Mouse (Mus musculus): ENCODE measurements around the gene Abcg4.

- TF ChIP-seq TBP (conservative IDR thresholded peaks at IDR 0.05; ENCODE audit: low read depth, low read length) (no peak), UBTF (IDR thresholded peaks at IDR 0.05; ENCODE audit: low read depth, low read length) (no peak), RCOR1 (conservative IDR thresholded peaks at IDR 0.05; ENCODE audit: low read depth, low read length) (no peak), CHD2 (IDR thresholded peaks at IDR 0.05; ENCODE audit: low read length) (no peak), EP300 (IDR thresholded peaks at IDR 0.05; ENCODE audit: low read length) (no peak), USF1 (IDR thresholded peaks at IDR 0.05; ENCODE audit: low read depth, low read length) (no peak), CTCF (conservative IDR thresholded peaks at IDR 0.05 in 1 of 2, IDR thresholded peaks at IDR 0.05 in 1 of 2; ENCODE audit: low read depth in 2 of 2, low read length in 2 of 2) (no peak), POLR2A (IDR thresholded peaks at IDR 0.05; ENCODE audit: low read depth, low read length) (no peak), ZNF384 (IDR thresholded peaks at IDR 0.05; ENCODE audit: low read depth, low read length) (no peak), KAT2A (IDR thresholded peaks at IDR 0.05; ENCODE audit: insufficient replicate concordance, low read length) (no peak), BHLHE40 (IDR thresholded peaks at IDR 0.05; ENCODE audit: low read depth, low read length) (no peak)
These were observed 18.4 kb downstream of the Abcg4 start for GRCm38 (mm10) chr9:44269973-44270372.

Data from CH12.LX (cell line).